Mouse (Mus musculus): Measurements from ENCODE around the gene Chd4. TPM values are rescaled to one million over a fixed set of nuclear protein-coding genes. Genes with fewer than 3 reads are reported as not detected.

Chd4 gene
- polyA plus RNA-seq, 1 experiment from 2014 or later, result 18.2 TPM

DNA sequence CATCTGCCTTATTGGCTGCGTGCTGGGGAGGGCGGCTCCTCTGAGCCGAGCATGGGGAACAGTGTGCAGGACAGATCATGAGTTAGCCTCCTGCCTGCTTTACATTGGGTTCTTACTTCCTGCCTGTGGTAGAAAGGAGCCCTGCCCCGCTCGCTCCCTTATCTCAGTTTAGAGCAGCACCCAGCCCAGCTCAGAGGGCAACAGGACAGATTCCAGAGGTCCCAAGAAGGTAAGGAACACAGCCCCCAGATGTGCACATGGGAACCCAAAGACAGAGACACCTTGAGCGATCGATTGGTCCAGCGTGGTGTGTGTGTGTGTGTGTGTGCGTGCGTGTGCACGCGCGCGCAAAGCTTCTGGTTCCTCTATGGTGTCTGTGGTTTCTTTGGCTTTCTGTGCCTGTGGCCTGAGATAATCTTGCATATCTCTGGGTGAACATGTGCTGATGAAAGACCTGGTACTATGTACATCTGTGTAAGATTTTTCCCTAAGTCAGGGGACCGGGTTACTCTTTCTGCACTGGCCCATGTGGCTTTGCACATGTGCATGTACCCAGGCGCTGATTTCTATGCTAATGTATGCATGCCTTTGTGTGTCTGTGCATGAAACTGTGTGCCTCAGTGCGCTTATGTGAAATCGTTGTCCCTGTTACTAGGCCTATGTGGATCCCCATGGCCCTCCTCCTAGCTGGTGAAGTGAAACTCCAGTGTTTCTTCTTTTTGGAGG is 24.4 kb upstream of the Chd4 start:
- no peaks in the 10 kb centered on the region for H3K9me3 ChIP-seq (replicated peaks; ENCODE audit: control insufficient read depth, low read length)
- no peaks in the 10 kb centered on the region for H3K36me3 ChIP-seq (ENCODE audit: control insufficient read depth, insufficient read depth)
- H3K4me2 ChIP-seq (ENCODE audit: low read depth, low read length), result peak overlapping the region; percentile 61
- no peaks in the 10 kb centered on the region for H3K27me3 ChIP-seq (ENCODE audit: control insufficient read depth, insufficient read depth, low read depth, low read length)
- peak overlapping the region; percentile 29 for H3K9ac ChIP-seq (ENCODE audit: low read depth, low read length)
- peaks cover 31% of the 10 kb centered on the region for H3K4me1 ChIP-seq (ENCODE audit: control insufficient read depth, low read depth, low read length)
- ATAC-seq (ENCODE audit: low read depth), result peak; percentile 94
- WGBS (ENCODE audit: insufficient replicate concordance), result 17% methylated on average over 18 of the region's 18 CpGs
- peak overlapping the region; percentile 47 for H3K4me3 ChIP-seq (ENCODE audit: low read depth, low read length)
- H3K27ac ChIP-seq (ENCODE audit: low read length), result peak overlapping the region; percentile 82

DNA sequence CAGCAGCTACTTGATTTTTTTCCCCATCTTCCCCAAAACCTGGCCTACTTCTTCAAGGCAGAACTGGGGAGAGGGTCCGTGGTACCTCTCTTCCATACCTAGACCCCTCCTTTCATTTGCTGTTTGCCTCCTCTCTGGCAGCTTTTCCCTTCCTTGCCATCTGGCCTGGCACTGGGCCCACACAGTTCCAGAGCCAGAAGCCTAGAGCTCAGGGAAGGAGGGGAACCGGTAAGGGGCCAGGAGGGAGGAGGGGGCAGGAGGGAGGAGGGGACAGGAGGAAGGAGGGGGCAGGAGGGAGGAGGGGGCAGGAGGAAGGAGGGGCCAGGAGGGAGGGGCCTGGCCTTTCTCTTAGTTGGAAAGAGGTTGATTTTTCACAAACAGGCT is 23.9 kb upstream of the Chd4 start:
- Histone ChIP-seq H3K27ac (ENCODE audit: low read length) (peak overlapping the region; percentile 82), H3K4me2 (ENCODE audit: low read depth, low read length) (peak overlapping the region; percentile 61), H3K4me1 (ENCODE audit: control insufficient read depth, low read depth, low read length) (peaks cover 31% of the 10 kb centered on the region), H3K9me3 (replicated peaks; ENCODE audit: control insufficient read depth, low read length) (no peaks in the 10 kb centered on the region), H3K27me3 (ENCODE audit: control insufficient read depth, insufficient read depth, low read depth, low read length) (no peaks in the 10 kb centered on the region), H3K36me3 (ENCODE audit: control insufficient read depth, insufficient read depth) (no peaks in the 10 kb centered on the region), H3K4me3 (ENCODE audit: low read depth, low read length) (peak overlapping the region; percentile 47), H3K9ac (ENCODE audit: low read depth, low read length) (peak overlapping the region; percentile 28; the same call in 1 of the 2 replicates)
- ATAC-seq (ENCODE audit: low read depth), result no peak
- WGBS (ENCODE audit: insufficient replicate concordance), result 10% methylated on average over 2 of the region's 2 CpGs

DNA sequence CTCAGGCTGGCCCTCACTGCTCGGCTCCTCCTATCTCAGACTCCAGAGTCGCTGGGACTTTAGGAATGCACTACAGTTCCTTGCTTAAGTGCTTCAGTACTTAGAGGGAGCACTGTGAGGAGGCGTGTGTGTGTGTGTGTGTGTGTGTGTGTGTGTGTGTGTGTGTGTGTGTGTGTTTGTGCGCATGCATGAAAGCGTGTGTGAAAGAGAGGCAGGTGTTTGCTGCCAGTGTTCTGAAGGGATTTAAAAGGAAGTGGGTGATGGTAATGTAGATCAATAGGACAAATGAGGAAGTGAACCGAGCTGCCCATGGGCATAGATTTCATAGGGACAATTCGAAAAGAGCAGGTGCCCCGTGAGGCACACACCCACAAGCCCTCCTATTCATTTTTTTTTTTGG is 22.0 kb upstream of the Chd4 start:
- Histone ChIP-seq H3K4me3 (ENCODE audit: low read depth, low read length) (no peak overlapping the region), H3K4me1 (ENCODE audit: control insufficient read depth, low read depth, low read length) (peaks cover 19% of the 10 kb centered on the region), H3K4me2 (ENCODE audit: low read depth, low read length) (no peak overlapping the region), H3K9me3 (replicated peaks; ENCODE audit: control insufficient read depth, low read length) (no peaks in the 10 kb centered on the region), H3K27ac (ENCODE audit: low read length) (no peak overlapping the region), H3K27me3 (ENCODE audit: control insufficient read depth, insufficient read depth, low read depth, low read length) (no peaks in the 10 kb centered on the region), H3K36me3 (ENCODE audit: control insufficient read depth, insufficient read depth) (no peaks in the 10 kb centered on the region), H3K9ac (ENCODE audit: low read depth, low read length) (no peak overlapping the region)
- no peak for ATAC-seq (ENCODE audit: low read depth)
- 39% methylated on average over 8 of the region's 8 CpGs for WGBS (ENCODE audit: insufficient replicate concordance)

DNA sequence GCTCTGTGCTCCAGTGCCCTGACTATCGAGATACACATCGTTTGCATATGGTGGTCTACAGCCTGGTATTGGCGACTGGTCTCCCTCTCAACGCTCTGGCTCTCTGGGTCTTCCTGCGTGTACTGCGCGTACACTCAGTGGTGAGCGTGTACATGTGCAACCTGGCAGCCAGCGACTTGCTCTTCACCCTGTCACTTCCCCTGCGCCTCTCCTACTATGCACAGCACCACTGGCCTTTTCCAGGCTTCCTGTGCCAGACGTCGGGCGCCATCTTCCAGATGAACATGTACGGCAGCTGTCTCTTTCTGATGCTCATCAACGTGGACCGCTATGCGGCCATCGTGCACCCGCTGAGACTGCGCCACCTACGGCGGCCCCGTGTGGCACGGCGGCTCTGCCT is 14.4 kb upstream of the Chd4 start:
- ATAC-seq (ENCODE audit: low read depth), result 0 out of 2 replicates have a peak, but pooled peaks have one; percentile 5
- H3K9me3 ChIP-seq (replicated peaks; ENCODE audit: control insufficient read depth, low read length), result no peaks in the 10 kb centered on the region
- H3K27ac ChIP-seq (ENCODE audit: low read length), result no peak overlapping the region
- H3K36me3 ChIP-seq (ENCODE audit: control insufficient read depth, insufficient read depth), result no peaks in the 10 kb centered on the region
- 60% methylated on average over 25 of the region's 25 CpGs for WGBS (ENCODE audit: insufficient replicate concordance)
- peak overlapping the region; percentile 57 for H3K4me2 ChIP-seq (ENCODE audit: low read depth, low read length)
- peak overlapping the region; percentile 41 for H3K4me3 ChIP-seq (ENCODE audit: low read depth, low read length)
- no peaks in the 10 kb centered on the region for H3K27me3 ChIP-seq (ENCODE audit: control insufficient read depth, insufficient read depth, low read depth, low read length)
- peaks cover 6% of the 10 kb centered on the region for H3K4me1 ChIP-seq (ENCODE audit: control insufficient read depth, low read depth, low read length)
- H3K9ac ChIP-seq (ENCODE audit: low read depth, low read length), result peak overlapping the region; percentile 3; the same call in 1 of the 2 replicates

DNA sequence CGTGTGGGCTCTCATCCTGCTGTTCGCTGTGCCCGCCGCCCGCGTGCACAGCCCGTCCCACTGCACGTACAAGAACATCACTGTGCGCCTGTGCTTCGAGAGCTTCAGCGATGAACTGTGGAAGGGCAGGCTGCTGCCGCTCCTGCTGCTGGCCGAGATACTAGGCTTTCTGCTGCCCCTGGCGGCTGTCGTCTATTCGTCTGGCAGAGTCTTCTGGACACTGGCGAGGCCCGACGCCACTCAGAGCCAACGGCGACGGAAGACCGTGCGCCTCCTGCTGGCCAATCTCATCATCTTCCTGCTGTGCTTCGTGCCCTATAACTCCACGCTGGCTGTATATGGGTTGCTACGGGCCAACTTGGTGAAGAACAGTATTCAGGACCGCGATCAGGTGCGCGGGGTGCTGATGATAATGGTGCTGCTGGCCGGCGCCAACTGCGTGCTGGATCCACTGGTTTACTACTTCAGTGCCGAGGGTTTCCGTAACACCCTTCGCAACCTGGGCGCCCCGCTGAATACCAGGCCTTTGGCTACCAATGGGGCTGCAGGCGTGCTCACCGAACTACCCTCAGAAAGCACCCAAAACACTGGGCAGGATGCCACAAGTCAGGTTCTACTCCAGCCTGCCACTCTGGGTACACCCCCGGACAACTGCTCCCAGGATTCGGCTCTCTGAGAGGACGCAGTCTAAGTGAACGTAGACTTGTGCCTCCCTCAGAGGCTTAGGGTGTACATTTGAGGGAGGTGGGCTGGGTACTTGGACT is 13.8 kb upstream of the Chd4 start:
- Histone ChIP-seq H3K9me3 (replicated peaks; ENCODE audit: control insufficient read depth, low read length) (no peaks in the 10 kb centered on the region), H3K4me1 (ENCODE audit: control insufficient read depth, low read depth, low read length) (peaks cover 6% of the 10 kb centered on the region), H3K4me3 (ENCODE audit: low read depth, low read length) (peak overlapping the region; percentile 41), H3K4me2 (ENCODE audit: low read depth, low read length) (peak overlapping the region; percentile 57), H3K9ac (ENCODE audit: low read depth, low read length) (peak overlapping the region; percentile 3; the same call in 1 of the 2 replicates), H3K36me3 (ENCODE audit: control insufficient read depth, insufficient read depth) (no peaks in the 10 kb centered on the region), H3K27ac (ENCODE audit: low read length) (no peak overlapping the region), H3K27me3 (ENCODE audit: control insufficient read depth, insufficient read depth, low read depth, low read length) (no peaks in the 10 kb centered on the region)
- WGBS (ENCODE audit: insufficient replicate concordance), result 38% methylated on average over 45 of the region's 45 CpGs
- peak; percentile 79 for ATAC-seq (ENCODE audit: low read depth)

DNA sequence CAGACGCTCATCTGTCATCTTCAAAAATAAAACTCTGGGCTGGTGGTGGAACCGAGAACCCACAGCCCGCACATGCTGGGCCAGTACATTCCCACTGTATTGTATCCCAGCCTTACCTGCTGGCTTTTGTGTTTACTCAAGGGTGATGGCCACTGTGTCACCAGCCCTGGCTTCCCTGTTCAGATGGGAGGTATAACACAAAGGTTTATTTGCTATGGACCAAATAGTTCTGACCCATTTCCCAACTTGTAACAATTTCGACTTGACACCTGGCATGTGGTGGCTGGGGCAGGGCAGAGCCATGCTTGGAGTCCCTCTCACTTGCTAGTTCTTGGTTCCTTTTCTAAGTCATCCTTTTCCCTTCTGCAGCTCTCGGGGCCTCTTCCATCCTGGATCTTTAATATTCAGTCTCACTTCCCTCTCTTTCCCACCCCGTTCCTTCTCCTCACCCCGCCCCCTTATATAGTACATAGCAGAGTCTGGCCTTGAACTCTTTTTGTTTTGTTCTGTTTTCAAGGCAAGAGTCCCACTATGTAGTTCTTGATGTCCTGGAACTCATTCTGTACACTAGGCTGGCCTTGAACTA is 12.9 kb upstream of the Chd4 start:
- Histone ChIP-seq H3K4me2 (ENCODE audit: low read depth, low read length) (no peak overlapping the region), H3K27ac (ENCODE audit: low read length) (no peak overlapping the region), H3K4me1 (ENCODE audit: control insufficient read depth, low read depth, low read length) (peaks cover 6% of the 10 kb centered on the region), H3K36me3 (ENCODE audit: control insufficient read depth, insufficient read depth) (no peaks in the 10 kb centered on the region), H3K9ac (ENCODE audit: low read depth, low read length) (no peak overlapping the region), H3K4me3 (ENCODE audit: low read depth, low read length) (no peak overlapping the region), H3K27me3 (ENCODE audit: control insufficient read depth, insufficient read depth, low read depth, low read length) (no peaks in the 10 kb centered on the region), H3K9me3 (replicated peaks; ENCODE audit: control insufficient read depth, low read length) (no peaks in the 10 kb centered on the region)
- 73% methylated on average over 7 of the region's 7 CpGs for WGBS (ENCODE audit: insufficient replicate concordance)
- ATAC-seq (ENCODE audit: low read depth), result no peak

DNA sequence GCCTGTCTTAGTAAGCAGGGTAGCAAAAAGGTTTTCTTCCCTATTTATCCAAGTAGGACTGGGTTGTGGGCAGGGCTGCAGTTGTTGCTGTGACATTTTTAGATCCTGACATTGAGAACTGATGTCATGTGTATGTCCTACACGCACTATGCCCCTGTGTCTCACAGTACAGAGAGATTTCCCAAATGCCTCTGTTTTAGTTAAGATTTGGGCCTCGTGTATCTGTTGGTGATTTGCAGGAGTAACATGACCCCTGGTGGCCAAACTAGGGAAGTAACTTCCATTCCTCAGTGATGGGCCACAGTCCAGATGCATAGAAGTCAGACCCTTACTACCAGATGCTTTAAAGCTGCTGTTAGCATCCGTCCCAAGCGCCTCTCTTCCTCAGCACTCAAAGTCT is 11.4 kb upstream of the Chd4 start:
- ATAC-seq (ENCODE audit: low read depth), result no peak
- H3K27ac ChIP-seq (ENCODE audit: low read length), result no peak overlapping the region
- H3K9me3 ChIP-seq (replicated peaks; ENCODE audit: control insufficient read depth, low read length), result no peaks in the 10 kb centered on the region
- H3K4me3 ChIP-seq (ENCODE audit: low read depth, low read length), result no peak overlapping the region
- H3K9ac ChIP-seq (ENCODE audit: low read depth, low read length), result no peak overlapping the region
- no peak overlapping the region for H3K4me2 ChIP-seq (ENCODE audit: low read depth, low read length)
- H3K27me3 ChIP-seq (ENCODE audit: control insufficient read depth, insufficient read depth, low read depth, low read length), result no peaks in the 10 kb centered on the region
- WGBS (ENCODE audit: insufficient replicate concordance), result 7% methylated on average over 4 of the region's 4 CpGs
- no peaks in the 10 kb centered on the region for H3K36me3 ChIP-seq (ENCODE audit: control insufficient read depth, insufficient read depth)
- H3K4me1 ChIP-seq (ENCODE audit: control insufficient read depth, low read depth, low read length), result peaks cover 18% of the 10 kb centered on the region

DNA sequence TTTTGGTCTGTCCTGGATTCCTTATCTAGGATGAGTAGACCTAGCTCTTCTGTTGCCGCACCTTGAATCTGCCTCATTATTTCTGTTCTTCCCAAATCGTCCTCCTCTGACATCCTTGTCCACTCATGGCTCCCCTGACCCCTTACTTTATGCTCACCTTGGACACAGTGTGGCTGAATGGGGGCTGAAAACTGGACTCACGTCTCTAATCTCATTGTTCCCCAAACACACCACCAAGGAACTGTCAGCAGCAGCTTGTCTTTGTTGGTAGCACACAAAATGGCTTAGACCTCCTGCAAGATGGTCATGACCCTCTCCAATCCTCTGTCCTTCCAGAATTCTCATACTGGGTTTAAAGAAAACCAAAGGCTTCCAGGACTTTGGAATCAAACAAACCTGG is 7.8 kb upstream of the Chd4 start:
- H3K4me1 ChIP-seq (ENCODE audit: control insufficient read depth, low read depth, low read length), result peaks cover 26% of the 10 kb centered on the region
- H3K27ac ChIP-seq (ENCODE audit: low read length), result peak overlapping the region; percentile 80
- no peak overlapping the region for H3K9ac ChIP-seq (ENCODE audit: low read depth, low read length)
- no peaks in the 10 kb centered on the region for H3K27me3 ChIP-seq (ENCODE audit: control insufficient read depth, insufficient read depth, low read depth, low read length)
- ATAC-seq (ENCODE audit: low read depth), result no peak
- no peaks in the 10 kb centered on the region for H3K9me3 ChIP-seq (replicated peaks; ENCODE audit: control insufficient read depth, low read length)
- H3K4me3 ChIP-seq (ENCODE audit: low read depth, low read length), result no peak overlapping the region
- no peak overlapping the region for H3K4me2 ChIP-seq (ENCODE audit: low read depth, low read length)
- H3K36me3 ChIP-seq (ENCODE audit: control insufficient read depth, insufficient read depth), result no peaks in the 10 kb centered on the region
- WGBS (ENCODE audit: insufficient replicate concordance), result 60% methylated on average over 3 of the region's 3 CpGs

Measured in liver, embryonic 16.5 days (tissue).